Mouse (Mus musculus) frontal cortex, adult 2 months (tissue): ENCODE measurements around the gene Edem1. TPM values are rescaled to one million over a fixed set of nuclear protein-coding genes. Genes with fewer than 3 reads are reported as not detected.
"Not testable (repeated sequence)": the region's sequence is repeated elsewhere in the genome, so short reads cannot be mapped to it uniquely, and the experiment has no call there.

Experiments used
- DNase-seq, 2 experiments: peaks; one replicate each; pipeline ENCODE4 v3.0.0; 2022; ENCODE audit warnings: low spot score in 1 of 2; ENCODE audit errors: extremely low spot score in 1 of 2
- polyA plus RNA-seq: library from polyadenylated mRNA; depleted of rRNA; stranded (reverse); fragments of >200 nt; gene quantifications from 2 replicates; pipeline ENCODE4 v1.2.3, GENCODE M21; 2012

Edem1 gene
- polyA plus RNA-seq, 1 experiment, result 11.6 TPM

- DNase-seq, result no peak
Measured at GRCm38 (mm10) chr6:108829386-108830370, 1.2 kb downstream of the Edem1 start.

- DNase-seq, result no peak
Measured at GRCm38 (mm10) chr6:108832170-108832569, 3.7 kb downstream of the Edem1 start.

GRCm38 (mm10) chr6:108832989-108833388, 4.5 kb downstream of the Edem1 start:
- DNase-seq, result no peak

- no peak for DNase-seq
Measured at GRCm38 (mm10) chr6:108833963-108834697, 5.7 kb downstream of the Edem1 start.

- no peak for DNase-seq
Measured at GRCm38 (mm10) chr6:108835765-108836691, 7.6 kb downstream of the Edem1 start.

- no peak for DNase-seq
Measured at GRCm38 (mm10) chr6:108837081-108837480, 8.6 kb downstream of the Edem1 start.

- no peak for DNase-seq
Measured at GRCm38 (mm10) chr6:108837958-108838357, 9.5 kb downstream of the Edem1 start.

- no peak for DNase-seq
Measured at GRCm38 (mm10) chr6:108839432-108839831, 11.0 kb downstream of the Edem1 start.

GRCm38 (mm10) chr6:108840861-108841640, 12.6 kb downstream of the Edem1 start:
- no peak for DNase-seq

GRCm38 (mm10) chr6:108843664-108844063, 15.2 kb downstream of the Edem1 start:
- DNase-seq, result no peak

GRCm38 (mm10) chr6:108844093-108844492, 15.7 kb downstream of the Edem1 start:
- no peak for DNase-seq

GRCm38 (mm10) chr6:108844771-108845170, 16.3 kb downstream of the Edem1 start:
- DNase-seq, result no peak

- DNase-seq, result no peak
Measured at GRCm38 (mm10) chr6:108852088-108852670, 23.7 kb downstream of the Edem1 start.

- no peak for DNase-seq
Measured at GRCm38 (mm10) chr6:108852986-108853385, 24.5 kb downstream of the Edem1 start.

GRCm38 (mm10) chr6:108858583-108858982, 30.1 kb downstream of the Edem1 start:
- no peak for DNase-seq

- no peak for DNase-seq
Measured at GRCm38 (mm10) chr6:108861226-108861625, 32.8 kb downstream of the Edem1 start.

GRCm38 (mm10) chr6:108862548-108862947, 34.1 kb downstream of the Edem1 start:
- no peak for DNase-seq

- DNase-seq, result no peak
Measured at GRCm38 (mm10) chr6:108866317-108866716, 37.9 kb downstream of the Edem1 start.

GRCm38 (mm10) chr6:108869031-108869430, 40.6 kb downstream of the Edem1 start:
- DNase-seq, result not testable (repeated sequence)
